Mouse (Mus musculus) lung, postnatal 0 days (tissue): ENCODE data around the gene Tln2. TPM values are rescaled to one million over a fixed set of nuclear protein-coding genes. Genes with fewer than 3 reads are reported as not detected.

Source experiments
- ATAC-seq: fragments of 200-750 bp; cut with Nextera tagmentation; 2 replicates; pipeline ENCODE4 v1.8.0; 2017; ENCODE audit warnings: moderate library complexity
- DNase-seq: peaks from one replicate; pipeline ENCODE4 v3.0.0-alpha.2; 2016; ENCODE audit warnings: low spot score
- H3K27ac ChIP-seq: fragments of 300-500 bp; sonication (generic); 2 replicates; pipeline ENCODE4 v1.5.1; 2014; ENCODE audit warnings: antibody characterized with exemption, mild to moderate bottlenecking, low read length, mixed read lengths
- H3K27me3 ChIP-seq: fragments of 300-500 bp; sonication (generic); replicated peaks from 2 replicates; pipeline ENCODE4 v1.6.1; 2014; ENCODE audit warnings: low read length, mixed read lengths; ENCODE audit not compliant: insufficient read depth
- H3K36me3 ChIP-seq: fragments of 300-500 bp; sonication (generic); 2 replicates; pipeline ENCODE4 v1.6.1; 2014; ENCODE audit warnings: low read length, mixed read lengths; ENCODE audit not compliant: insufficient read depth
- H3K4me1 ChIP-seq: fragments of 300-500 bp; sonication (generic); 2 replicates; pipeline ENCODE4 v1.6.1; 2014; ENCODE audit warnings: antibody characterized with exemption, low read depth, low read length, mixed read lengths; ENCODE audit not compliant: insufficient read depth
- H3K4me2 ChIP-seq: fragments of 300-500 bp; sonication (generic); replicated peaks from 2 replicates; pipeline ENCODE4 v1.6.1; 2014; ENCODE audit warnings: low read depth, mild to moderate bottlenecking, low read length, moderate library complexity, mixed read lengths
- H3K4me3 ChIP-seq: fragments of 300-500 bp; sonication (generic); 2 replicates; pipeline ENCODE4 v1.5.1; 2014; ENCODE audit warnings: low read depth, low read length
- H3K9ac ChIP-seq: fragments of 300-500 bp; sonication (generic); replicated peaks from 2 replicates; pipeline ENCODE4 v1.6.1; 2014; ENCODE audit warnings: low read depth, mild to moderate bottlenecking
- H3K9me3 ChIP-seq: fragments of 300-500 bp; sonication (generic); 2 replicates; pipeline ENCODE4 v1.6.1; 2016; ENCODE audit warnings: low read length, mixed read lengths
- CTCF ChIP-seq: IDR thresholded peaks from 2 replicates; pipeline ENCODE4 v1.5.1; 2016; ENCODE audit warnings: antibody characterized with exemption, mild to moderate bottlenecking
- EP300 ChIP-seq: IDR thresholded peaks from 2 replicates; pipeline ENCODE4 v1.6.1; 2016; ENCODE audit warnings: antibody characterized with exemption, mild to moderate bottlenecking, control low read depth
- WGBS: fragments of 180-500 bp; shearing (Covaris S2); extraction: QIAGEN DNeasy Blood & Tissue Kit; methylation state at CpG from one replicate; pipeline ENCODE4 v1.1.7; 2014; 5-methylcytosine and 5-hydroxymethylcytosine counted together
- polyA plus RNA-seq: library from polyadenylated mRNA; unstranded; fragments of >200 nt; fragmentation: Nextera tagmentation; extraction: Ambion mirVana; gene quantifications from 2 replicates; pipeline ENCODE4 v1.2.1, GENCODE M21; 2015

The Tln2 gene
- polyA plus RNA-seq, 1 experiment from 2014 or later, result 9.9 TPM

DNA sequence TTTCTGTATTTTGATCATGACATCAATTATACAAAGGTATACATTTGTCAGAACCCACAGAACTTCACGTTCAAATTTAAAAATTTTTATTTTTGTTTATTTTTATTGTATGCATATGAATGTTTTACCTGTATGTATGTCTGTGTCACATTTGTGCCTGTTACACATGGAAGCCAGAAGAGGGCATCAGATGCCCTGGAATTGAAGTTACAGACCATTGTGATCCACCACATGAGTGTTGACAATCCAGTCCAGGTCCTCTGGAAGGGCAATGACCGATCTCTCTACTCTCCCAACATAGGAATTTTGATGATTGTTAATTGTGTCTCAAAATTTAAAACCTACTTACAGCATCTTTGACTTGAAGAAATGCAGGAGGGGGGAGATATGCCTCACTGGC lies 374.9 kb downstream of the Tln2 start:
- Histone ChIP-seq H3K36me3 (no peaks in the 10 kb centered on the region), H3K4me3 (no peak overlapping the region), H3K27ac (no peak overlapping the region), H3K9me3 (no peaks in the 10 kb centered on the region), H3K4me1 (no peaks in the 10 kb centered on the region), H3K4me2 (no peak overlapping the region), H3K27me3 (no peaks in the 10 kb centered on the region), H3K9ac (no peak overlapping the region)
- 77% methylated on average over 2 of the region's 2 CpGs for WGBS
- no peak for ATAC-seq
- peak; percentile 30; the same call in 1 of the 2 replicates for TF ChIP-seq CTCF
- no peak for TF ChIP-seq EP300
- no peak for DNase-seq

DNA sequence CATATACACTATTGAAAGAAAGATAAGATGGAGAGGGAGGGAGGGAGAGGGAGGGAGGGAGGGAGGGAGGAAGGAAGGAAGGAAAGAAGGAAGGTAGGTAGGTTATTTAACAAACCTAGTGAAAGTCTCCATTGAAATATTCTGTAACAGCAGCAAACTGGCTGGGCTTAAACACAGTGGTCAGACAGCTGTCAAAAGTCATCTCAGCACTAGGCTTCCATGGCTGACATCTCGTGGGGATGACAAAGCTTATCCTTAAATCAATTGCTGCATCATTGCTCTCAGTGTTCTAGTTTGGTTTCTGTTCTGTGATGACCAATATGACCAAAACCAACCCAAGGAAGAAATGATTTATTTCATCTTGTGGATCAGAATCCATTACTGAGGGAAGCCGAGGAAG lies 376.0 kb downstream of the Tln2 start:
- TF ChIP-seq CTCF, result no peak
- no peak for TF ChIP-seq EP300
- DNase-seq, result no peak
- Histone ChIP-seq H3K27me3 (no peaks in the 10 kb centered on the region), H3K4me1 (no peaks in the 10 kb centered on the region), H3K4me3 (no peak overlapping the region), H3K36me3 (no peaks in the 10 kb centered on the region), H3K9me3 (no peaks in the 10 kb centered on the region), H3K4me2 (no peak overlapping the region), H3K9ac (no peak overlapping the region), H3K27ac (no peak overlapping the region)
- no peak for ATAC-seq
- WGBS, result 91% methylated on average over 2 of the region's 2 CpGs

DNA sequence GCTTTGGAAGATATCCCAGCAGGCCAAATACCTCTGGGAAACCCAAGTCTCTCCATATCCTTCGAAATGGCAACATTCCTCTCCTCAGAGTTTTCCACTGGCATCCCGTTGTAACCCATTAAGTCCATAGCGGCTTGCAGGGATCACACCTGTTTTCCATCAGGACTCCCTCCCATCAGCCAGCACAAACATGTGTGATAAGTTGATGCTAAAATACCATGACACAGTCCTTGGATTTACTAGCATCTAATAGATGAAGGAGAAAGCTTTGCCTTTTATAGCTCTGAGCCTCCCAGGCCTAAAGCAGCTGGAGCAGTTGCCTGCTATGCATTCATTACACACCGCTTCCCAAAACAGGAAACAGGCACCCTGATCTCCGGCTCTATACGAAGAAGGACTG lies 377.5 kb downstream of the Tln2 start:
- Histone ChIP-seq H3K9ac (no peak overlapping the region), H3K4me3 (no peak overlapping the region), H3K36me3 (no peaks in the 10 kb centered on the region), H3K27ac (no peak overlapping the region), H3K4me1 (peaks cover 3% of the 10 kb centered on the region; the same call in 1 of the 2 replicates), H3K27me3 (no peaks in the 10 kb centered on the region), H3K4me2 (no peak overlapping the region), H3K9me3 (no peaks in the 10 kb centered on the region)
- no peak for ATAC-seq
- TF ChIP-seq EP300, result no peak
- no peak for TF ChIP-seq CTCF
- WGBS, result 51% methylated on average over 6 of the region's 6 CpGs
- no peak for DNase-seq

DNA sequence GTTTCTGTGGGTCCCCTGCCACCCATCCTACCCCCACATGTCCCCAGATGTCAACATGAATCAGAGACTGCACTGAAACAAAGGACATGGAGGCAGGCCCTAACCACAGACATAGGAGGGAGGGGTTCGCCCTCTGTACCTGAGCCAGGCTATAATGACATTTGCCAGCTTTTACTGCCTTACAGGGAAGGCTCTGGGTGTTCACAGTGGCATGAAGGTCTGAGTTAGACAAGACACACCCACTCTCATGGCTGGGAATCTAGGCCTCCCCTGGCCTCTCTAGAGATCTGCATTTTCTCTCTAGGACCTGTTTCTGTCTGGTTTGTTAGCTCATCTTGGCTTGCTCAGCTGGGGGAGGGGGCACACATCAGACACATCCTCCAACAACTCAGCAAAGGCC lies 380.8 kb downstream of the Tln2 start:
- Histone ChIP-seq H3K4me2 (no peak overlapping the region), H3K27me3 (no peaks in the 10 kb centered on the region), H3K9ac (no peak overlapping the region), H3K4me3 (no peak overlapping the region), H3K4me1 (peaks cover 3% of the 10 kb centered on the region; the same call in 1 of the 2 replicates), H3K9me3 (no peaks in the 10 kb centered on the region), H3K27ac (no peak overlapping the region), H3K36me3 (no peaks in the 10 kb centered on the region)
- ATAC-seq (no peak), DNase-seq (no peak)
- no peak for TF ChIP-seq EP300
- TF ChIP-seq CTCF, result no peak
- WGBS, result 94% methylated on average over 1 of the region's 1 CpGs

DNA sequence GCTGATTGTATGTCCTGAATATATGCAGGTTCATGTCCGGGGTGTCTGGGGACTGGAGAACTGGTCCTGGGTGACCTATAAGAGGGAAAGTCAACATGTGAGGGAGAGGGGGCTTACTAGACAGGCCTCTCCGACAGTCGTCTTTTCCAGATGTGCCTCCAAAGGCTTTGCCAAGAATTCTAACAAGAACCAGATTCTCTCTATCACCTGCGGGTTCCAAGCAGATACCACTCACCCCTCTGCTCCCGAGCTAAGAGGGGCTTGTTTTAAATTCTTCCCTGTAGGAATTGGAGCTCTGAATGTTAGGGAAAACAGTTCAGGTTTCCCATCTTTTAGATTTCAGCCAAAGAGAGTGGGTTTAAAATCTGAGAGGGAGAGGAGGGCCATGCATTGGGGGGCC lies 381.3 kb downstream of the Tln2 start:
- H3K4me2 ChIP-seq, result no peak overlapping the region
- no peaks in the 10 kb centered on the region for H3K27me3 ChIP-seq
- ATAC-seq, result no peak
- no peak for DNase-seq
- H3K9ac ChIP-seq, result no peak overlapping the region
- 62% methylated on average over 5 of the region's 5 CpGs for WGBS
- TF ChIP-seq CTCF, result no peak
- no peak for TF ChIP-seq EP300
- H3K9me3 ChIP-seq, result no peaks in the 10 kb centered on the region
- no peak overlapping the region for H3K4me3 ChIP-seq
- H3K27ac ChIP-seq, result no peak overlapping the region
- peaks cover 3% of the 10 kb centered on the region; the same call in 1 of the 2 replicates for H3K4me1 ChIP-seq
- H3K36me3 ChIP-seq, result no peaks in the 10 kb centered on the region

DNA sequence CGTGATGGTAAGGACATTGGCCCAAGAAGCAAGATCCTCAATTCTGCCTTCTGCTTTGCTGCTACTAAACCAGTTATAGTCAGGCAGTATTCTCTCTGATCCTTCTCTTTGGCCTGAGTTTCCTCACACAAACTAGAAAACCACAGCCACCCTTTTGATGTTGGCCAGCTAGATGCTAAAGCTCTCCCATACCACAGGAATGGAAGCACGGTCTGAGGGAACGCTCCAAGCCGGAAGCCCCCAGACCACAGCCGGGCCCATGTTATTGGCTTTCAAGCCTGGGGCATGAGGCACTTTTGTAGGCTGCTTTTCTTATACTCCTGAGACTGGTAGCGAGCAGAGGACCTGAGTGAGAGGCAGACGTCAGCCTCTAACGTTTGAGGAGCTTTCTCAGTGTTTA lies 383.4 kb downstream of the Tln2 start:
- Histone ChIP-seq H3K9me3 (no peaks in the 10 kb centered on the region), H3K4me3 (no peak overlapping the region), H3K9ac (no peak overlapping the region), H3K27me3 (no peaks in the 10 kb centered on the region), H3K27ac (no peak overlapping the region), H3K4me1 (peaks cover 3% of the 10 kb centered on the region; the same call in 1 of the 2 replicates), H3K4me2 (no peak overlapping the region), H3K36me3 (no peaks in the 10 kb centered on the region)
- TF ChIP-seq CTCF (no peak), EP300 (no peak)
- WGBS, result 83% methylated on average over 8 of the region's 8 CpGs
- ATAC-seq (no peak), DNase-seq (no peak)

DNA sequence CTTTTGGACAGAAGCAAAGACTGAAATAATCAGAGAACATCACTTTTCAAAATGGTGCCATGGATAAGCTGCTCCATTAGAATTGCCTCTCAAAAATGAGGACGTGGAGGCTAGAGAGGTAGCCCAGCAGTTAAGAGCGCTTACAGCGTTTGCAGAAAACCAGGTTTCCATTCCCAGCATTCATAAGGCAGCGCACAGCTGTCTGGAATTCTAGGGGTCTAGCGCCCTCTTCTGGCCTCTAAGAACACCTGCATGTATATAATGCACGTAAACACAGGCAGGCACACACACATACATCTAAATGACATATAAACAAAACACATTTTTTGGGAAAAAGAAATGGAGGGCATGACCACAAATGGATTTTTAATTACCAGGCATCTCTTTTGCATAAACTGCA lies 385.7 kb downstream of the Tln2 start:
- Histone ChIP-seq H3K9ac (no peak overlapping the region), H3K27me3 (no peaks in the 10 kb centered on the region)
- 86% methylated on average over 6 of the region's 6 CpGs for WGBS

More for the DNA sequence above, 385.7 kb downstream of the Tln2 start:
- TF ChIP-seq CTCF (no peak), EP300 (no peak)
- H3K4me2 ChIP-seq, result no peak overlapping the region
- H3K27ac ChIP-seq, result no peak overlapping the region
- H3K36me3 ChIP-seq, result no peaks in the 10 kb centered on the region
- no peaks in the 10 kb centered on the region for H3K9me3 ChIP-seq
- H3K4me1 ChIP-seq, result peaks cover 3% of the 10 kb centered on the region; the same call in 1 of the 2 replicates
- ATAC-seq, result no peak
- H3K4me3 ChIP-seq, result no peak overlapping the region
- no peak for DNase-seq
